Mouse (Mus musculus) liver, embryonic 14.5 days (tissue): ENCODE measurements around the gene Olfr1425. TPM values are rescaled to one million over a fixed set of nuclear protein-coding genes. Genes with fewer than 3 reads are reported as not detected.
"Not testable (repeated sequence)": the region's sequence is repeated elsewhere in the genome, so short reads cannot be mapped to it uniquely, and the experiment has no call there.

Experiments
- ATAC-seq: fragments of 200-750 bp; cut with Nextera tagmentation; 2 replicates; pipeline ENCODE4 v1.8.0; 2017; ENCODE audit warnings: moderate number of reproducible peaks, mild to moderate bottlenecking, moderate library complexity; ENCODE audit not compliant: insufficient read depth
- DNase-seq, 3 experiments: peaks; one replicate each; pipeline ENCODE4 v3.0.0-alpha.2; 2012 to 2013; ENCODE audit warnings: low read depth in 3 of 3, low spot score in 3 of 3
- H3K27ac ChIP-seq: fragments of 300-500 bp; sonication (generic); 2 replicates; pipeline ENCODE4 v1.5.1; 2014; ENCODE audit warnings: moderate library complexity, mild to moderate bottlenecking, control low read depth, inconsistent platforms
- H3K27me3 ChIP-seq: fragments of 300-500 bp; sonication (generic); 2 replicates; pipeline ENCODE4 v1.6.1; 2014; ENCODE audit warnings: mild to moderate bottlenecking, low read length, moderate library complexity; ENCODE audit not compliant: control insufficient read depth, insufficient read depth
- H3K36me3 ChIP-seq: fragments of 300-500 bp; sonication (generic); replicated peaks from 2 replicates; pipeline ENCODE4 v1.6.1; 2014; ENCODE audit warnings: low read depth; ENCODE audit not compliant: control insufficient read depth, insufficient read depth
- H3K4me1 ChIP-seq, 2 experiments: fragments of 200-500 bp in 1 of 2; fragments of 300-500 bp in 1 of 2; sonication (generic) in 1 of 2; replicated peaks; 2 replicates each; pipeline ENCODE4 v1.6.1; 2012 to 2014; ENCODE audit warnings: antibody characterized with exemption in 1 of 2, inconsistent platforms in 1 of 2, low read length in 1 of 2; ENCODE audit not compliant: control insufficient read depth in 2 of 2, insufficient read depth in 2 of 2
- H3K4me2 ChIP-seq: fragments of 300-500 bp; sonication (generic); 2 replicates; pipeline ENCODE4 v1.6.1; 2014; ENCODE audit warnings: low read depth, mild to moderate bottlenecking, control low read depth, moderate library complexity
- H3K4me3 ChIP-seq, 2 experiments: fragments of 200-500 bp in 1 of 2; fragments of 300-500 bp in 1 of 2; sonication (generic) in 1 of 2; 2 replicates each; pipeline ENCODE4 v1.5.1; 2012 to 2014; ENCODE audit warnings: low read depth in 2 of 2, low read length in 2 of 2, mild to moderate bottlenecking in 2 of 2, control low read depth in 1 of 2, inconsistent platforms in 1 of 2, moderate library complexity in 1 of 2; ENCODE audit not compliant: insufficient read depth in 1 of 2
- H3K9ac ChIP-seq: fragments of 300-500 bp; sonication (generic); replicated peaks from 2 replicates; pipeline ENCODE4 v1.6.1; 2014; ENCODE audit warnings: mild to moderate bottlenecking, control low read depth, moderate library complexity
- H3K9me3 ChIP-seq: fragments of 300-500 bp; sonication (generic); 2 replicates; pipeline ENCODE4 v1.6.1; 2016; ENCODE audit warnings: low read length, mixed read lengths; ENCODE audit not compliant: control insufficient read depth
- CTCF ChIP-seq: IDR thresholded peaks from 2 replicates; pipeline ENCODE4 v1.5.1; 2016; ENCODE audit warnings: antibody characterized with exemption, low read depth, control low read depth
- EP300 ChIP-seq: IDR thresholded peaks from 2 replicates; pipeline ENCODE4 v1.6.1; 2016; ENCODE audit warnings: antibody characterized with exemption, low read depth
- WGBS: fragments of 180-500 bp; shearing (Covaris S2); extraction: QIAGEN DNeasy Blood & Tissue Kit; methylation state at CpG from one replicate; pipeline ENCODE4 v1.1.7; 2014; ENCODE audit not compliant: insufficient replicate concordance; 5-methylcytosine and 5-hydroxymethylcytosine counted together
- polyA plus RNA-seq, 2 experiments: library from polyadenylated mRNA; depleted of rRNA in 1 of 2; stranded (reverse) in 1 of 2; unstranded in 1 of 2; fragments of >200 nt; fragmentation: Nextera tagmentation in 1 of 2; extraction: Ambion mirVana in 1 of 2; gene quantifications; 2 replicates each; pipeline versions ENCODE4 v1.2.1 to v1.2.3; 2012 to 2014

Olfr1425 gene
- polyA plus RNA-seq, 2 experiments: not detected

- 32% methylated on average over 1 of the region's 1 CpGs for WGBS
- H3K9ac ChIP-seq: no peak overlapping the region
- ATAC-seq (no peak), DNase-seq (no peak)
- no peak overlapping the region for H3K27ac ChIP-seq
- TF ChIP-seq CTCF: no peak
- TF ChIP-seq EP300: no peak
- H3K4me2 ChIP-seq: no peak overlapping the region
- H3K9me3 ChIP-seq: no peaks in the 10 kb centered on the region
- no peaks in the 10 kb centered on the region for H3K4me1 ChIP-seq
- no peaks in the 10 kb centered on the region for H3K36me3 ChIP-seq
- H3K27me3 ChIP-seq: no peaks in the 10 kb centered on the region
- no peak overlapping the region for H3K4me3 ChIP-seq
These were observed 27.0 kb upstream of the Olfr1425 start for GRCm38 (mm10) chr19:12104541-12104940.

DNA sequence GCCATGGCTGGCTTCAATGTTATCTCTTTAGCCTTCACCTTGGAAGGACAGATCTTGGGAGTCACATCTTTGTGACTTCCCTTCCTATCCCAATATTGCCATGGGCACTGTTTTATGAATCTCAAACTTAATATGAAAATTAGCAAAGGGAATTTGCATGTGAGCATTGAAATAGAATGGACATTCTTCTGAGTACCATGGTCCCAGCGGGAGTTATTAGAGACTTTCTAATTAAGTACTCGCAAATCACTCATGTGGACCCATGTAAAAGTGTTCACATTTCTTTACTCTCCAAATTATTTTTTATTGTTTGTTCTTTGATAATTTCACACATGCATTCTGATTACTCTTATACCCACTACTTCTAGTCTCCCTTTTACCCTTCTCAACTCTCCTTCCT, 25.7 kb upstream of the Olfr1425 start, which contains the start of gene Olfr1427:
Gene Olfr1427 (minus strand): TSS at position 101 of the 400 bp plus-strand sequence.
- DNase-seq: no peak
- no peak for TF ChIP-seq CTCF
- TF ChIP-seq EP300: no peak
- no peak within 1 kb of the TSS for H3K4me3 ChIP-seq
- no peaks in the 10 kb centered on the region for H3K36me3 ChIP-seq
- H3K9me3 ChIP-seq: no peaks in the 10 kb centered on the region
- 68% methylated on average over 2 of the region's 2 CpGs for WGBS
- H3K27me3 ChIP-seq: no peaks in the 10 kb centered on the region
- H3K27ac ChIP-seq: no peak within 1 kb of the TSS
- no peak within 1 kb of the TSS for H3K4me2 ChIP-seq
- no peaks in the 10 kb centered on the region for H3K4me1 ChIP-seq
- H3K9ac ChIP-seq: no peak within 1 kb of the TSS
- ATAC-seq: no peak

DNA sequence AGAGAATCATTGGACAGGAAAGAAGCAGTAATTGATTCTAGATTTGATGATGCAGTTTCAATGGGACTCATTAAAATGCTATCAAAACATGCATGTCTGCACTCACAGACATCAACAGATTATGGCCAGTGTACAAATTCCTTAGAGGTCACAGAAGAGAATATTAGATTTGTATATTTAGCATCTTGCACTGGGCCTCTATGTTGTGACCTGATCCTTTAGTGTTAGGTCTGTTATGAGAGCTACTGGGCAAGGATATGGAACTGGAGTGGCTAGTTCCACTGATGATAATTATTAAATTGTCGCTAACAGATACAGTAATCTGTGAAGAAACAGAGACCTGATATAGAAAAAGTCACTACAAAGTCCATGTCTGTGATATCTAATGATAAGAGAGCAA, 14.4 kb upstream of the Olfr1425 start, which contains the start of gene Olfr1426:
Gene Olfr1426 (minus strand): TSS at position 101 of the 400 bp plus-strand sequence.
- no peak for DNase-seq
- ATAC-seq: no peak
- Histone ChIP-seq H3K9me3 (no peaks in the 10 kb centered on the region), H3K27ac (no peak within 1 kb of the TSS), H3K4me2 (no peak within 1 kb of the TSS), H3K27me3 (no peaks in the 10 kb centered on the region), H3K4me3 (no peak within 1 kb of the TSS), H3K36me3 (no peaks in the 10 kb centered on the region), H3K4me1 (no peaks in the 10 kb centered on the region), H3K9ac (no peak within 1 kb of the TSS)
- TF ChIP-seq CTCF: no peak
- TF ChIP-seq EP300: no peak
- 50% methylated on average over 1 of the region's 1 CpGs for WGBS

GRCm38 (mm10) chr19:12069546-12069945, 8.0 kb downstream of the Olfr1425 start:
- not testable (repeated sequence) for H3K27ac ChIP-seq, H3K27me3 ChIP-seq, ATAC-seq, H3K36me3 ChIP-seq, H3K4me3 ChIP-seq, H3K4me1 ChIP-seq, H3K9ac ChIP-seq, H3K4me2 ChIP-seq, DNase-seq, H3K9me3 ChIP-seq
- 49% methylated on average over 1 of the region's 1 CpGs for WGBS

DNA sequence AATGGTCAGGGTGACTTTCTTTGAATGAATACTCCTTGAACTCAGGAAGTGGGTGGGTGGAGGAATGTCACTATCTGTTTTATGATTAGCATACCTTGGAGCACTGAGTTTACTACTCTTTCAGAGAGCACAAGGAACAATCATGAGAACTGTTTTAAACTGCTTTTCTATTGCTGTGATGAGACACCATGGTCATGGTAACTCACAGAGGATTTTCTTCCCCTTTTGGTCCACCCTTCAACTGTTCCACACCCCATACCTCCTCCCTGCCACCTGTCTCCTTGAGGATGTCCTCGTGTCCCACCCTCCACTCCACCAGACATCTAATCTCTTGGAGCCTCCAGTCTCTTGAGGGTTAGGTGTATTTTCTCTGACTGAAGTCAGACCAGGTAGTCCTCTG, 9.7 kb downstream of the Olfr1425 start:
- not testable (repeated sequence) for DNase-seq, H3K4me1 ChIP-seq, ATAC-seq, H3K36me3 ChIP-seq, H3K9me3 ChIP-seq, H3K4me2 ChIP-seq, H3K4me3 ChIP-seq, H3K27ac ChIP-seq, H3K9ac ChIP-seq, H3K27me3 ChIP-seq
- WGBS: 43% methylated on average over 1 of the region's 1 CpGs

DNA sequence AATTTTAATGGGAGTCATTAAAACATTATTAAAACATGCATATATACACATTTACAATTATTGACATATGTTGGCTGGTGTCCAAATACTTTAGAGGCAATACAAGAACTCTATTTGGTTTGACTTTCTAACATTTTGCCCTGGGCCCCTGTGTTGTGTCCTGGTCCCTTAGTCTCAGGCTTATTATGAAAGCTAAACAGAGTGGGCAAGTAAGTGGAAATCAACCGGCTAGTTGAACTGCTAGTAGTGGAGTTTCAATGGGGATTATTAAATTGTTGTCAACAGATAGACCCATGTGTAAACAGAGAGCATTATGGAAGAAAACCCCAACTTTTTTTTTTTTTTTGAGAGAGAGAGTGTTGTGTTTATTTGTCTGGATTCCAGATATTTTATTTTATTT, 14.9 kb downstream of the Olfr1425 start, which contains the start of gene Olfr1424:
Gene Olfr1424 (minus strand): TSS at position 101 of the 400 bp plus-strand sequence.
- not testable (repeated sequence) for H3K27ac ChIP-seq, DNase-seq, ATAC-seq, H3K4me2 ChIP-seq, H3K4me3 ChIP-seq, H3K4me1 ChIP-seq, H3K9ac ChIP-seq, H3K36me3 ChIP-seq, H3K9me3 ChIP-seq, H3K27me3 ChIP-seq
- 64% methylated on average over 1 of the region's 1 CpGs for WGBS
